Mouse (Mus musculus): ENCODE results near the gene Clmp. TPM values are rescaled to one million over a fixed set of nuclear protein-coding genes. Genes with fewer than 3 reads are reported as not detected.

The Clmp gene
- polyA plus RNA-seq, 1 experiment: 19.6 TPM

GRCm38 (mm10) chr9:40727824-40728495 is 42.2 kb downstream of the Clmp start:
- no peak for DNase-seq (ENCODE audit: extremely low spot score in 1 of 2, low spot score in 1 of 2)

GRCm38 (mm10) chr9:40730302-40730700 is 44.5 kb downstream of the Clmp start:
- no peak for DNase-seq (ENCODE audit: extremely low spot score in 1 of 2, low spot score in 1 of 2)

DNA sequence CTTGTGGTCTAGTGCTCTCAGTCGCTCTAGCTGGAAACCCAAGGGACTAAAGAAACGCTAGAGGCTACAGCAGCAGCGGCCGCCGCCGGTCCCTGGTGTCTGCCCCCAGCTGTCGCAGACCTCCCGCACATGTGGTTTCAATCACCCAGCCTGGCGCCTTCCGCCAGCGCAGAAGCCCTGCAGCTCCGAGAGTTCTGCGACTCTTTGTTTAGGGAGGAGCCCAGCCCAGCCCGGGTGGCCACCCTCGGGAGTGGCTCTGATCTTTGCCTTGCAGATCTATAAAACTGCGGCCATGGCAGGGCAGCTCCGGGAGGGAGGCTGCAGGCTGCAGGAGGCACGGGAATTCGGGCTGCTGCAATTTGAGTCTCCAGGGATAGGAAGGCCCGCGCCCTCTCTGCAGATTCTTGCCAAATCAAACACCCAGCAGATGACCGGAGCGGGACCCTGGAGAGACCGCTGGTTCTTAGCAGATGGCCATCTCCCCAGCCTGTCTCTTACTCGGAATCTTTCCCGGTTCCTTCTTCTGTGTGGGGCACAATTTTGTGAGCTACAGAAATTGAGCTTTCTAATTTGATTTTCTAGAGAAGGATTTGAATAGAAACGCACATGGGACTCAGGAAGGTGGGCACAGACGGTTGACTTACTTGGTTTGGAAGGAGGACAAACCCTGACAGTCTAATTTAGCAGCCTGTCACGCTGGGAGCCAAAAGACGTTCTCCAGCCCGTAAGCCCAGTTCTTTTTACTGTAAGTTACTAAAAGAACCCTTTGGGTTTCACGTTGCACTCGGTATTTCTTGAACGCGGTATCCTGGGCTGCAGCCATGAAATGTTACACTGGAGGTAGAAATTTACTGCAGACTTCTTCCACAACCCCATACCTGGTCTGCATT is 45.2 kb downstream of the Clmp start:
- peak in 1 of 2 experiments; percentile 63 for DNase-seq (ENCODE audit: extremely low spot score in 1 of 2, low spot score in 1 of 2)

- no peak for DNase-seq (ENCODE audit: extremely low spot score in 1 of 2, low spot score in 1 of 2)
These were observed 45.9 kb downstream of the Clmp start for GRCm38 (mm10) chr9:40731591-40732048.

GRCm38 (mm10) chr9:40732302-40732701 is 46.5 kb downstream of the Clmp start:
- no peak for DNase-seq (ENCODE audit: extremely low spot score in 1 of 2, low spot score in 1 of 2)

GRCm38 (mm10) chr9:40737117-40737516 is 51.4 kb downstream of the Clmp start:
- DNase-seq (ENCODE audit: extremely low spot score in 1 of 2, low spot score in 1 of 2): peak in 1 of 2 experiments; percentile 69

- no peak for DNase-seq (ENCODE audit: extremely low spot score in 1 of 2, low spot score in 1 of 2)
These were observed 57.8 kb downstream of the Clmp start for GRCm38 (mm10) chr9:40743525-40744034.

- no peak for DNase-seq (ENCODE audit: extremely low spot score in 1 of 2, low spot score in 1 of 2)
These were observed 58.5 kb downstream of the Clmp start for GRCm38 (mm10) chr9:40744233-40744632.

DNA sequence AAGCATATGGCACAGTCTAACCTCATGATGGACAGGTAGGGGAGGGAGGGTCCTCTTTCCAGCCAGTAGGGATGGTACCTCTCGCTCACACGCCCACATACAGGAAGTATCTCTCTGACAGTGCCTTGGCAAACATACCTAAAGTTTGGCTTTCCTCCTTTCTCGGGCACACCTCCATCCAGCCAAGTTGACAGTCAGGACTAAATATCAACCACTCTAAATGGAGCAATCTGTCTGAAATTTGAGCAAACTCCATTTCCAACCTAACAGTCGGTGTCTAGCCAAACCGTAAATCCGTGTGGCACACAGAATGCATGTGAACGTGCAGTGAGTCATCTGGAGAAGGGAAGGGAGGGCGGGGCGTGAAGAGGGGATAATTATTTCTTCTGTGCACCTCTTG is 61.0 kb downstream of the Clmp start:
- DNase-seq (ENCODE audit: extremely low spot score in 1 of 2, low spot score in 1 of 2): peak in 1 of 2 experiments; percentile 42

DNA sequence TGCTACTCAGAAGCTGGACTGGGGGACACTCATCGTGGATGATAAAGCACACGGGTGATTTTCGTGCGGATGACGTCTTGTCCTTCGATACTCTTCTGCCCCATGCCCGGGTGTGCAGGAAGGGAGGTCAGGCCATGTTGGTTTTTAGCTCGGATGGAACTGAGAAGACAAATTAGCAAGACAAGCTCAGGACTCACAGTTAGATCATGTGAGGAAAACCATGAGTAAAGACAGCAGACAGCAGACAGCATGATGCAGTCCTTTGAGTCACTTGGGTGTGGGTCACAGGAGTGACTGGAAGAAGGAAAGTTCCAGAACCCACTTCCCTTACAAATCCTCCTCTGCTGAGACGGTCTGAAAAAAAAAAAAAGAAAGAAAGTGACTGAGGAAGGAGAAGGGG is 61.5 kb downstream of the Clmp start:
- no peak for DNase-seq (ENCODE audit: extremely low spot score in 1 of 2, low spot score in 1 of 2)

DNA sequence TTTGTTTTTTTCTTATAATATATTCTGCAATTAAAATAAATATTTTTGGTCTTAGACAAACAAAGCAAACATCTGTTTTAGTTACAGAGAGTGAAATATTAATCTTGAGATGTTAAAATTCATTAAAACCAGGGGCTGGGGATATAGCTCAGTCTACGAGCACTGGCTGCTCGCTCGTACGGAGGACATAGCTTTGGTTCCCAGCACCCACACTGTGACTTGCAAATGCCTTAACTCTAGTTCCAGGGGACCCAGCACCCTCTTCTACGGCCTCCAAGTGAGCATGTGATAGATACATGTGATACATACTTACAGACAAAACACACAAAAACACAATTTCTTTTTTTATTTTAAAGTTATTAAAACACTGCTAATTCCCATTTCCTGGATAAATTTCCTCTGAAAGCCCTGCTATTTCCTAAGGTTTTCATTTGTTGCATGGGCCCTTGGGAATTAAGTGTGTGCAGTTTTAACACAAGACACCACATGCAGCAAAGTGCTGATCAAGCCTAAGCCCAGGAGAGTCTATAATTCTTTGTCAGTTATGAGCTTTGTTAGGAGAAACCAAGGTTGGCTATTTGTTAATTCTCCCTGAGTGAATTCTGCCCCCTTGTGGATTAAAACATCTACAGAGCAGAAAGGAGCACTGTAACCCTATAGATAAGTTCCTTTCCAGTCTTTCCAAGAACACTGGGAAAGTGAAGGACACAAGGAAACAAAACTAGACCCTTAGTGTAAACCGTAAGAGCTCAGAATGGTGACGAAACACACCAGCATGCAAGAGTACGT is 64.3 kb downstream of the Clmp start:
- DNase-seq (ENCODE audit: extremely low spot score in 1 of 2, low spot score in 1 of 2): peak; percentile 38 to 90

DNA sequence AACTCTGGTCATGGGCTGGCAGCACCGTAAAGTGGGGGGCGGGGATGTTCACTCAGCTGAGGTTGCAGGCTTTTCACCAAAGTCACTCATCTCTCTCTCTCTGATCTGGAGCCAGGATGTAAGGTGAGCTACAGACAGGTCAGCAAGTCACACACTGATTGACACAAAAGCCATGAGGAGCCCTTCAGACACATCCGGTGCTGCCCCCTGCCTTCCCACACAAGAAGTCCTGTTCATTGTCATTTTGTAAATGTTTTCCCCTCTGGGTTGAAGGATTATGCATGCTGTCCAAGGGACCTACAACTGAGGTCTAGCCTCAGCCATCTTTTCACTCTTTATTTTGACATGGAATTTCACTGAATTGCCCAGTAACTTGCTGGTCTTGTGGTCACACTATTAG is 66.0 kb downstream of the Clmp start:
- DNase-seq (ENCODE audit: extremely low spot score in 1 of 2, low spot score in 1 of 2): no peak

DNA sequence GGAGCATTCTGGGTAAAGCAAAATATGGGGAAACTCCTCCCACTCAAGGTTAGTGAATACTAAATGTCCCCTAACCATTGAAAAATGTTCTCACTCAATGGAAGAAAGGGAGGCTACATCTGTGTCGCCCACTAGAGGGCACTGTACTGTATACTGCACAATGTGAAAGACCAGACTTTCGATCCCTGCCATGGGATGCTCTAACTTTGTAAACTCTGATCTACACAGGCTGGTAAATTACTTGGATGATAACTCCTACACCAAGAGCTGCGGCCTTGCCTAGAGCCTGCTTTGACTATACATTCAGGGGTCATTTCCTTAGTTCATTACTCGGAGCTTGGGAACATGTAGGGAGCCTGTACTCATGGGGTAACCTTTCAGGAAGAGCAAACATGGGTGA is 70.6 kb downstream of the Clmp start:
- peak; percentile 33 to 68 for DNase-seq (ENCODE audit: extremely low spot score in 1 of 2, low spot score in 1 of 2)

GRCm38 (mm10) chr9:40757105-40757626 is 71.4 kb downstream of the Clmp start:
- DNase-seq (ENCODE audit: extremely low spot score in 1 of 2, low spot score in 1 of 2): peak; percentile 47 to 71

DNA sequence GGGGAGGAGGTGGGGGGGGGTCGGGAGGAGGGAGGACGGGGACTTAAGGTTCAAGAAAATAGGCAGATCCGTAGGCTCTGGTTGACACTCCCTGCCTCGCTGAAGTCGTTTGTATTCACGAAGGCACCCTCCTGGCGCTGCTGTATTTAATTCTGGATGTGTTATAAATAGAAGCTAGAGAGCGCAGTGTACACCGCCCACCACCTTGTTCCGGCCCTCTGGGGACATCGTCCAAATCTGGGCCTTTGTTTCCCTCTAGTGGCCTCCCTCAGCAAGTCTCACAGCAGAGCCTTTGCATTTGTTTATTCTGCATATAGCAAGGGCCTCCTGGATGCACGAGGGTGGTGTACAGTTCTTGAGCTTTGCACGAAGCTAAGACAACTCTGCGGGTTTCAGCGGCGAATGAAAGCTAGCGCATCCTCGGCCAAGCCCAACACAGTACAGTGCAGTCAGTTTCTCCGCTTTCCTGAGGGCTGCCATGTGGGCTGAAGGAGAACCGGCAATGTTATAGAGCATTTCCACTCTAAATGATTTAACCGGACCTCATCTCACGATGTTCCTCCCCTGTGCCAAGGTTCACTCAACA is 72.0 kb downstream of the Clmp start:
- DNase-seq (ENCODE audit: extremely low spot score in 1 of 2, low spot score in 1 of 2): peak; percentile 88 to 92

DNA sequence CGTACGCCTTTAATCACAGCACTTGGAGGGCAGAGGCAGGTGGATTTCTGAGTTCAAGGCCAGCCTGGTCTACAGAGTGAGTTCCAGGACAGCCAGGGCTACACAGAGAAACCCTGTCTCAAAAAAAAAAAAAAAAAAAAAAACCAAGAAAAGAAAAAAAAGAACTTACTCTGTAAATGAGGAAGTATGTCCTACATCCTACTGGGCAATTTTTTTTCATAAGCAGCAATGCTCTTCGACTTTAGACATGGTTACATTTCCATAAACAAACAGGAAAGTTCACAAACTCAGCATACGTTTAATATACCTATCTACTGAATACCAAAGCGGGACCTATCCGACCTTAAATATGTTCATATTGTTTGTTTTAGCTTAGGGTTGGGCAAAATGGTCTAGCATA is 76.6 kb downstream of the Clmp start:
- DNase-seq (ENCODE audit: extremely low spot score in 1 of 2, low spot score in 1 of 2): no peak

- DNase-seq (ENCODE audit: extremely low spot score in 1 of 2, low spot score in 1 of 2): no peak
These were observed 79.3 kb downstream of the Clmp start for GRCm38 (mm10) chr9:40764887-40765580.

DNA sequence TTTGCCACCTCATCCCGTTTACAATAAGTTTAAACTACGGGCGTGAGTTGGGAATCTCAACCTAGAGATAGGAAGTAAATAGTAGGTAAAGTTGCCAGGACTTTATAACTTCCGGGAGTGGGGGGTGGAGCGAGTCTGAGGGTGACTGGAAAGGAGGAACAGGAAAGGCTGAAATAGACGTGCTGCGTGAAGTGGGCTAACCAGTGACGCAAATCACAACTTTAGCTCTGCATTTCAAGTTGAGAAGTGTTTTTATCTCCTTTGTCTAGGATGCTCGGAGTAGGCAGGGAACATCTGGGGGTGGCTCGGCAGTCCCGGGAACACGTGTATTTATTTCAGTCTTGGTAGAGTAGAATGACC is 79.8 kb downstream of the Clmp start:
- peak; percentile 75 to 81 for DNase-seq (ENCODE audit: extremely low spot score in 1 of 2, low spot score in 1 of 2)

DNA sequence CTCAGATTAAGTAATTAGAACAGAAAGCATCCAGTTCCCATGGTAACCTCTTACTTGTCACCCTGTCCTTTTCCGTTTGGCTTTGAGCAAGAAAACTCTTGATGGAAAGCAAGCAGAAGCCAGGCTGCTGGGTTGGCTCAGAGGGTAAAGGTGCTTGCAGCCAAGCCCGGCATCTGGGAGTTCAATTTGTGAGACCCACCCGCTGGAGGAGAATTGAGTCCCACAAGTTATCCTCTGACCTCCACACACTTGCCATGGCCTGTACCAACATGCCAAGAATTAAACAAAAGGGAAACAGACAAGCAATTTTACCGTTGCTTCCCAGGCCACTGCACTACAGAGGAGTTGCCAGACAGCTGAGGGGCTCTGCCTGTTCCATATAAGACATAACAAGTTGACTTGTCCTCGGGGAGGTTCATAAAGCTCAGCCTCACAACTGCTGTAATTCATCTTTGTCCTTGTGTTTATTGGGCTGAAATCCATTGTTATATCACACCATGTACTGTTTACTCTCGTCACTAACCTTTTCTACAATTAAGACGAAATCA is 80.4 kb downstream of the Clmp start:
- DNase-seq (ENCODE audit: extremely low spot score in 1 of 2, low spot score in 1 of 2): no peak

All from frontal cortex, adult 2 months (tissue).